Mouse (Mus musculus): Measurements from ENCODE around the gene 1810010H24Rik. TPM values are rescaled to one million over a fixed set of nuclear protein-coding genes. Genes with fewer than 3 reads are reported as not detected.

Gene 1810010H24Rik
- polyA plus RNA-seq, 1 experiment from 2014 or later: 3.6 TPM

Other genes starting within 250 kb of the 1810010H24Rik start
- gene Polg2, start 246.1 kb upstream of the 1810010H24Rik start, polyA plus RNA-seq (2014; fragmentation: Nextera tagmentation; extraction: Ambion mirVana): 9.7 and 11.2 TPM in 2 replicates
- gene Ddx5, start 236.5 kb upstream of the 1810010H24Rik start, polyA plus RNA-seq (2014; fragmentation: Nextera tagmentation; extraction: Ambion mirVana): 515 and 561 TPM in 2 replicates
- gene Cep95, start 236.4 kb upstream of the 1810010H24Rik start, polyA plus RNA-seq (2014; fragmentation: Nextera tagmentation; extraction: Ambion mirVana): 22.1 and 23.1 TPM in 2 replicates
- gene Smurf2, start 105.0 kb upstream of the 1810010H24Rik start, polyA plus RNA-seq (2014; fragmentation: Nextera tagmentation; extraction: Ambion mirVana): 20.6 and 21.4 TPM in 2 replicates
- gene Kpna2, start 26.1 kb upstream of the 1810010H24Rik start, polyA plus RNA-seq (2014; fragmentation: Nextera tagmentation; extraction: Ambion mirVana): 740 and 767 TPM in 2 replicates
- 38.5 and 41.8 TPM in 2 replicates for gene Bptf, start 106.4 kb downstream of the 1810010H24Rik start, polyA plus RNA-seq (2014; fragmentation: Nextera tagmentation; extraction: Ambion mirVana)
- 68.3 and 76.1 TPM in 2 replicates for gene Nol11, start 163.7 kb downstream of the 1810010H24Rik start, polyA plus RNA-seq (2014; fragmentation: Nextera tagmentation; extraction: Ambion mirVana)

Measured in midbrain, embryonic 11.5 days (tissue).